ENCODE assay signal across 14 mouse cellular contexts in the genomic region with DNA sequence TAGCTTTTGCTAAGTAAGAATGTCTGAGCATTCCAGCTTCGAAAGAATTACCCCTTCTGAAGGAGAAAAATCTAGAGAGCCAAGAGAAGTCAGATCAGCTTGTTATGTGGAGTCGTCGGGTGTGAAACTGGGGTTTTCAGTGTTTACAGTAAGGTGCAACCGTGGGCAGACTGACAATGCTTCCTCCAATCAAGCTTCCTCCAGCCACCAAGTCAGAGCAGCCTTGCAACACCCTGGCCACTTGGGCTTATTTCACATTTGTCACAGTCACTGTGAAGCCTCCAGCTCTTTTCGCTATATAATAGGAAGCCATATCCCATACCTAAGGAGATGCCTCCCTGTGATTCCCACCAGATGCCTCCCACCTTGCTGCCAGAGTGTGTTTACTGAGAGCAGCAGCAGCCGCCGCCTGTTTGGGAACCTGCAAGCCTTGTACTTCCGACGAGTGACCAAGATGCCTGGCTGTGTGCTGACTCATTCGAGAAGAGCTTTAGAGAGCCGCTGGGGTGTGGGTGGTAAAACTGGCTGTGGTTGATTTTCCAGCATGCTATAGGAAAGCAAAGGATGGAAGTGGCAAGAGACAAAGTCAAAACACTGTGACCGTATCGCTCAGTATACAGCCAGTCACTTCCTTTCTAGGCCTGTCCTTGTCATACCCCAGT. TPM values are rescaled to one million over a fixed set of nuclear protein-coding genes. Genes with fewer than 3 reads are reported as not detected.
DNase-seq lines count a peak whose midpoint lies in the region; ATAC-seq lines count a peak whose summit lies in the region.
"Had no signal": no experiment of that assay in that cellular context is flagged by ENCODE, and none has a peak within 500 bp of the region (broad histone marks: within the 10 kb centered on the region; RNA-seq: fewer than 3 reads in every experiment).

No protein-coding gene starts in this region.

- no peaks in the 10 kb centered on the region for H3K4me1 ChIP-seq in kidney, embryonic 15.5 days
- H3K4me1 ChIP-seq: hindbrain, embryonic 15.5 days; limb, embryonic 15.5 days had no signal

- no peak overlapping the region for H3K4me2 ChIP-seq in kidney, embryonic 15.5 days
- H3K4me2 ChIP-seq: hindbrain, embryonic 15.5 days; limb, embryonic 15.5 days had no signal

- ATAC-seq in activated CD4-positive, CD25-positive, alpha-beta regulatory T cell, adult 4 months: peak; percentile 69
- ATAC-seq in kidney, embryonic 15.5 days (replicated peaks; ENCODE audit: low FRiP score): no peak

- H3K4me3 ChIP-seq in kidney, embryonic 15.5 days (replicated peaks): no peak overlapping the region
- H3K4me3 ChIP-seq: hindbrain, embryonic 15.5 days; limb, embryonic 15.5 days had no signal

- H3K36me3 ChIP-seq in kidney, embryonic 15.5 days: no peaks in the 10 kb centered on the region
- H3K36me3 ChIP-seq: hindbrain, embryonic 15.5 days; limb, embryonic 15.5 days had no signal

- H3K9me3 ChIP-seq in kidney, embryonic 15.5 days (replicated peaks): no peaks in the 10 kb centered on the region
- H3K9me3 ChIP-seq: hindbrain, embryonic 15.5 days; limb, embryonic 15.5 days had no signal

- H3K27ac ChIP-seq in kidney, embryonic 15.5 days: no peak overlapping the region
- H3K27ac ChIP-seq: hindbrain, embryonic 15.5 days; limb, embryonic 15.5 days had no signal

- no peak overlapping the region for H3K9ac ChIP-seq in kidney, embryonic 15.5 days
- H3K9ac ChIP-seq: hindbrain, embryonic 15.5 days; limb, embryonic 15.5 days had no signal

- H3K27me3 ChIP-seq in kidney, embryonic 15.5 days: no peaks in the 10 kb centered on the region
- H3K27me3 ChIP-seq: hindbrain, embryonic 15.5 days; limb, embryonic 15.5 days had no signal

- peak; percentile 14 for DNase-seq in thymus, postnatal 0 days (ENCODE audit: low spot score)
- no peak for DNase-seq in thymus, postnatal 4 days
- DNase-seq in left cerebral cortex, postnatal 36 days (ENCODE audit: low spot score in 2 of 2): peak; percentile 53 to 62
- no peak for DNase-seq in adrenal gland, adult 2 months
- no peak for DNase-seq in heart, postnatal 25 days (ENCODE audit: low spot score)
- DNase-seq: kidney, postnatal 25 days; lung, postnatal 10 days had no signal

- intact Hi-C loops in left cerebral cortex, postnatal 36 days (cut with DNase I): no loop called here
- intact Hi-C loops in heart, postnatal 25 days (cut with DNase I): no loop called here

- WGBS in kidney, embryonic 15.5 days: 70% methylated on average over 13 of the region's 13 CpGs

RNA-seq across cellular contexts. Expression of a gene that starts 29.6 kb away (rescaled TPM):
- polyA plus RNA-seq in thymus, postnatal 0 days (2015; fragmentation: Nextera tagmentation; extraction: Ambion mirVana): 0.55 and 0.86 TPM in 2 replicates
- 1 to 10 TPM; 8.9 to 9.8 TPM for polyA plus RNA-seq in activated CD4-positive, CD25-positive, alpha-beta regulatory T cell, adult 4 months (2017; shearing (Covaris generic))
- not detected for total RNA-seq in left cerebral cortex, postnatal 36 days (2021)
- total RNA-seq in adrenal gland, adult 2 months (2021): not detected
- not detected in 2 replicates for polyA plus RNA-seq in adrenal gland, adult 2 months (2012; rRNA removed)
- total RNA-seq in heart, postnatal 25 days (2021): not detected
- not detected in 2 replicates for polyA plus RNA-seq in kidney, embryonic 15.5 days (2015; fragmentation: Nextera tagmentation; extraction: Ambion mirVana)
- polyA plus RNA-seq: forebrain, embryonic 11.5 days; gonadal fat pad, adult 2 months; hindbrain, embryonic 15.5 days; limb, embryonic 15.5 days; testis, adult 2 months had no signal

Comparison
In these comparisons a context has a peak if more than half of its experiments do, and no peak if none do; other contexts are left out.
1. DNase-seq: peak in thymus, postnatal 0 days (single experiment) and left cerebral cortex, postnatal 36 days (2 of 2); none in thymus, postnatal 4 days (single experiment), adrenal gland, adult 2 months (single experiment) and heart, postnatal 25 days (single experiment).